Mouse (Mus musculus): Measurements from ENCODE around the gene Vmn1r54. TPM values are rescaled to one million over a fixed set of nuclear protein-coding genes. Genes with fewer than 3 reads are reported as not detected.
"Not testable (repeated sequence)": the region's sequence is repeated elsewhere in the genome, so short reads cannot be mapped to it uniquely, and the experiment has no call there.

The Vmn1r54 gene
- polyA plus RNA-seq (2017; shearing (Covaris generic)) = not detected

DNA sequence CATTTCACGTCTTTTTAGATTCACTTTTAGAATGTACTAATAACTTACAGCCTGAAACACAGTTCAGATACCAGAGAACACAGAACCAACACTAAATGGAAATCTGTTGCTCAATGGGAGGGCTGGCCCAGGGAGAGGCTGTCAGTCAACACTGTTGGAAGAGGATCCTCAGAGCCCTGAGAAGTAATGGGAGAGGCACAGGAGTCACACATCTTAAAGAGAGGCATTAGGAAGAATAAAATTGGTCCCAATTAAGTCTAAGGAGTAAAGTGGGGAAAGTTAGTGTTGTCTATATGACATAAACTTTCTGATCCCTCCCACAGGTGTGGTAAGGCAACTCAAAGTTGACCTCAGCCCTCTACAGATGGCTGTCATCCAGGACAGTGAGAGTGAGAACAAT, at the start of gene Vmn1r54:
Gene Vmn1r54 (plus strand): TSS at position 301 of the 400 bp plus-strand sequence.
- no peak for ATAC-seq

DNA sequence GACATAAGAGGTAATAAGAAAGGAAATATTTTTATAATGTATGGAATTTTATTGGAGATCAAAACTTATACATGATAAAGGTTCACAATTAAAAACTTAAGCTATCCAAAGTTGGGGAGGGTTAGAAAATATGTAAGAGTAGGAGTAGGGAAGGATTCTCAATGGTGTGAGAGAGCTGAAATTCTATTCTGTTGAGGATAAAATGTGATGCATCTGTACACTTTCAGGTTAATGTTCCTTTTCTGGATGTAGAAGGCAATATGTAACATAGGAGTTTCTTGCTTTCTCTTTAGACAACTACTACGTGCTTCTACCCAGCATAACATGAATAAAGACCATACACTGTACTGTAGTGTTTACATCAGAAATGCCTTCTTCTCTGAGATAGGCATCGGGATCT, 43.6 kb upstream of the Vmn1r54 start, which contains the start of gene V1ra8:
Gene V1ra8 (plus strand): TSS at position 301 of the 400 bp plus-strand sequence.
- ATAC-seq = not testable (repeated sequence)

DNA sequence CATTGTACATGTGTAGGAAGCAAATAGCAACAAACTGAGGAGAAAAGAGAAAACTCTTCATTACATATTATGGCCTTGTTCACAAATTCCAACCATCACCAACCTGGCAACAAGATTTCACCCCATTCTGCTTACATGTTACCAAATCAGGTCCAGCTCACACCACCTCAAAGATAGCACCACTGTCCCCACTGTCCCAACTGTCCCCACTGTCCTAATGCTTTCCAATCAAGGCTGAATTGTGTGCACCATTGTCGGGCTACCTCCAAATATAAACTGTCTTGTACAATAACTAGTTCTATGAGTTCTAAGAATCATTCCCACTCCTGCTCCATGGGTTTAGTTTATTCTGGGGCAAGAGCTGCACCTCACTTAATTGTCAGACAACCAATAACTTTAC, 21.8 kb upstream of the Vmn1r54 start, which contains the start of gene Vmn1r53:
Gene Vmn1r53 (minus strand): TSS at position 101 of the 400 bp plus-strand sequence.
- no peak for ATAC-seq

DNA sequence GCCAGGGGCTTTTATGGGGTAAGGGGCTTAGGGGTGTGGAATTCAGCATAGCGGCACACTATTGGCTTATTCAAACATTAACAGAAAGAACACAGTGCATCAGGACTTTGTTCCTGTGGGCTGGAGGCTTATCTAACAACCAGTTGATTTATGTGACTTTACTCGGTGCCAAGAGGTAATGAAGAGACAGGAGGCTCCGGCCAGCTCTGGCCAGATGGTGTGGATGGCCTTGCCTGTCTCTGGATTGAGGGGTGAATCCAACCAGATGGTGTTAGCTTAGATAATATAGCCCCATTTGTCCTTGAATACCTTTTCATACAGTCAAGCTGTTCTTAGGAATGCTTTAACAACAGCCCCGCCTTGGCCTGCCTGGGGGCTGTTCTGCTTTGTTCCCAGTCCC, 14.0 kb upstream of the Vmn1r54 start:
- ATAC-seq = not testable (repeated sequence)

DNA sequence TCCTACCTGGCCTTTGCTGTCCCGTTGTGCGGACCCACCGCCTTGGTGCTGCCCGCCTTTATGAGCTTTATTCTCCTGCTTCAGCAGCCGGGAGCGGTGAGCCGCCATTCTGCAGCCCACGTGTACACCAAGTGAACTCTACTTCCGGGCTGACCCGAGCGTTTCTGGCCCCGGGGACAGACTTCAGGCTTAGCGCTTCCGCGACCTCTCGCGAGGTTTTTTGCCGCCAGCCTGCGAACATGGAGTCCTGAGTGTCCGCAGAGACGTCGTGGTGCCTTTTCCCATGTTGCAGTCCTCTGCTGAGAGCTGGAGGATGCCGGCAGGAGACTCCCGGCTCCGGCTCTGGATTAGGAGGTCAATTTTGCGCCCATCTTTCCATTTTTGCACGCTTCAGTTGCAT, 13.4 kb upstream of the Vmn1r54 start:
- no peak for ATAC-seq

DNA sequence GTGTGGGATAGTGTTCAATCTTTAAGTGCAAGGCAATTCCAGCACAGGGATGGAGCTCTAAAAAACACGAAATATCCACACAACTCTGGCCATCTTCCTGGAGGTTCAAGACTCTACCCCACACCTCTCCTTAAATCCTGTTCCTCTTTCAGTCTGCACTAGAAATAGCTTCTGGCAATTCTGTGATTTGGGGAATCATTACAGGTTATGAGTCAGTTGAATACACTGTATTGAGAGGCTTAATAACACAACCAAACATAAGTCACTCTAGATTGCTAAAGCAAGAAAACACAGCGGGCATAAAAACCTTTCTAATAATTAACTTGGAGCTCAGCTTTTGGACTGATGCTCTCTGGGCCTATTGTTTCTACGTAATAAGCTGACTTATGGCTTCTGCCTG, 2.1 kb upstream of the Vmn1r54 start:
- ATAC-seq = no peak

DNA sequence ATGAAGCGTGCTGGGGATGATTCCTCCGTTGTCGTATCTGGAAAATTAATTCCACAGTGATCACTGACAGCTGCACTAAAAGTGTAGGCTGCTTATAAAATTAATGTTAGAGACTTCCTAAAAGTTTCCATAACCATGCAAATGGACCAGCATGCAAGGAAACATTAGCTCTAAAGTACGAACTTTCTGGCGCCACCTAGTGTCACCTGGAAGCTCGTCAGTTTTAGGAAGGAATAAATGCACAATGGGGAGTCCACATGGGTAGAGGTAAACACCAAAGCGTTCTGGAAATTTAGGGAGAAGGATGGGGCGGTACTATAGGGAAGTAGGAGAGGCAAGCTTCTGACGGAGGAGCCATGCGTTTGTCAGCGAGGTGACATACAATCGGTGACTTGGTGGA, 42.2 kb downstream of the Vmn1r54 start:
- no peak for ATAC-seq

DNA sequence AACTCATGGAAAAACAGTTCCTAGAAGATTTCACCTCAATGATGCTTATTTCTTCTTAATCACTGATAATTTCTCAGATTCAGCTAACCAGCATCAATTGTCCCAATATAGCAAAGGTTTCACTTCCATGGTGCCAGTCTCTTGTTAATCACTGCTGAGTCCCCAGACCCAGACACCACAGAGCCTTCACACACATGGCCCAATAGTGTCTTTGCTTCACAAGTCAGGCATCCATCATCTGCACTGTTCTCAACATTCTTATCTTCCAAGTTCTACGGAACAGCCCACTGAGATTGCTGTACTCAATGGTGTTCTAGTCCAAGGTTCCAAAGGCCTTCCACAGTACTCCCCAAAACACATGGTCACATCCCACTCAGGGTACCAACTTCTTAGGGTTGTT, 54.8 kb downstream of the Vmn1r54 start, which contains the start of gene BC048671:
Gene BC048671 (plus strand): TSS at position 301 of the 400 bp plus-strand sequence.
- no peak for ATAC-seq

DNA sequence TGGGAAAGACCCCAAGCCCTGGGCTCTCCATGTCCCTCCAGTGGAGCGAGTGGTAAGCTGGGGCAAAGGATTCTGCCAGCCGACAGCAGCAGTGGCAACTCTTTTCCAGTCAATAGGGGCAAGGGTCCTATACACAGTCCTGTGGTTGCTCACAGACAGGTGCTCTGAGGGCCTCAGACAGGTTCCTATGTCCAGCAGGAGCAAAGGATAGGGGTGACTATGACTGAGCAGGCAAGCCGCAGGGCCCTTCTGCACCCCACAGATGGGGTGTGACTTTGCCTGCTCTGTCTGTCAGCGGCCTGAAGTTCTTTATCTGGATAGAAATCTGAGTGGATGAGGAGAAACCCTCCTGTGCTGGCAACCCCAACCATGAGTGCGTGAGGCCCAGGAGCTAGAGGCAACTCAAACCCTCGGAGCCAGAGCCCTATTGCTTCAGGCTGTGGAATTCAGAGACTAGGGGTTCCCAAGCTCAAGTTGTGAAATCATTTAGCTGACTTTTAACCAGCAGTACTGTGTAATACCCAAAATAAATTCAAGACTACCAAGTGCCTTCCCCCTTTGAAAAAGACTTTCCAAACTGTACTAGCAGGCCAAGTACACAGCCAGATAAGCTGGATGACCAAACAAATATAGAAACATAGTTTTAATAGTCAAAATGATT, 60.3 kb downstream of the Vmn1r54 start:
- no peak for ATAC-seq

DNA sequence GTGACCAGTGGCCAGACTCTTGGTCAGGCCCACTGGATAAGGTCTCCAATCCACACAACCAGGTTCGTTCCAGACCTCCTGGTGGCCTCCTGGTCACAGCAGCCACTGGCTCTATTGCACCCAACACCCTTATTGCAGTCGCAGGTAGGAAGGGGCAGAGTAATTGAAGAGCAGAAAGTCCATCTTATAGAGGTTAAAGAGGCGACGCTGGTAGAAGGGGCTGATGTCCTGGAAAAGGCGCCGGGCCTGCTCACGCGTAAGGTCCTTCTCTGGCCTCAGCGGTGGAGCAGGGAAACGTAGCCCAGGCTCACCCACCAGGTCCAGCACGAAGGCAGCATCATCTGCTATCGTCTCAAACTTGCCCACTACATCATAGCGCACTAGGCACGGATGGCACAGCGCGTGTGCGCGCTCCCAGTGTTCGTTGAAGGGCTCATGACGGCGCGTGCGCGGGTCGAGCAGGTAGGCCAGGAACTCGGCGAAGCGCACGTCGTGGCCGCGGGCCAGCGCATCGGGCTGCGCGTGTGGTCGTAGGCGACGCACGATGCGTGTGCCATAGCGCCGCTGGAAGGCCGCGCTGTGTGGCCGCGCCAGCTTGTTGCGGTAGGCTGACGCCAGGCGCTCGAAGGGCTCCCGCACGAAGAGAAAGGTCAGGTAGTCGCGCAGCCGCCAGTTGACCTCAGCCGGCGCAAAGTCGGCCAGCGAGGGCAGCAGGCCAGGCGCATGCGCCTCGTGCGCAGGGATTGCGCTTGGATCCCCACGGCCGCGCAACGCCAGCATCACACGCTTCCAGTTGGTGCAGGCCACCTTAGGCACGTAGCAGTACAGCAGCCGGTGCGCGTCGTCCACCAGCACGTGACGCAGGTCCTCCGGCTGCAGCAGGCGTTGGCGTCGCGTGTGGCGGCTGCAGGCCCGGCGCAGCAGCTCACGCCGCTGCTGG, 63.0 kb downstream of the Vmn1r54 start:
- no peak for ATAC-seq

DNA sequence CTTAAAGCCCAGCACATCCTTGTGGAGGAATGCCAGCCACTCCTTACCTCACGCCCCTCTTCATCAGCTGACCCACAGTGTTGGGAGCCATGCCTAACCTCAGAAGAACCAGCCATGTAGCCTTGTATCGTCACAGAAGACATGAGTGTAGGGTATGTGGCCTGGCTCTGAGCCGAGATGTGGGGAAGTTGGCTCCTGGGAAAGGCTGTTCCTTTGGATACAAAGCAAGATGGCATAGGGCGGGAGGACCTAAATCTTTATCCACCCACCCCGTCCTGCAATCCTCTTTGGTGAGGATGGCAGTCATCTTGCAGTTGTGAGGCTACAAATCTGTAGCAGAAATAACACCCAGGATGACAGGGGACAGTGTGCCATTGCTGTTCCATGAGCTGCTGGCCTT, 69.9 kb downstream of the Vmn1r54 start:
- no peak for ATAC-seq

DNA sequence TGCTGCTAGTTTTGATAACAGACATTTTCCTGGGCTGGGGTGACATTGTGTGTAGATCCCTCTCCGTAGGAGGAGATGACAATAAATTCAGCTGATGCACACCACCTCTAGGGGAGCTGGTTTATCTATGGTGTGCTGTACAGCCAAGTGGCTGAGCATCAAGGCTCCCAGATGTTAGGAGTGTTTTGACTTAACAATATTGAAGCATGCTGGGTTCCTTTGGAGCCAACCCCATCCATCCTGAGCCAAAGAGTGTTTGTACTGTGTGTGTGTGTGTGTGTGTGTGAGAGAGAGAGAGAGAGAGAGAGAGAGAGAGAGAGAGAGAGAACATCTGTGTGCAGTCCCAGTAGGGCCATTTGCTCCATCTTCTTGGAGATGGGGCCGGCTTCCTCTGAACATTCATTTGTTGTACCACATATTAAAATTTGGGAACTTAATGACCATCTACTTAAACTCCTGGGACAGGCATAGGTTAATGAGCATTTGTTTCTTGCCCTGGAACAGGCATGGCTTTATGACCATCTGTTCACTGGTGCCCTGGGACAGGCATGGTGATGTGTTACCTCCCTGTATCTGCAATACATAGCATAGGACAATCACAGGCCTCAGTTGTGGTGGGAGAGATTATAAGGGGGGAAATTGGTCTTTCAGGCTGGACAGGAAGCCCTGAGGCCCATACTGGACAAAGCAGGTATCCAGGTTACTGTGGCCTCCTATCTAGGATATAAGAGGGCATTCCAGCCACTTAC, 71.6 kb downstream of the Vmn1r54 start:
- no peak for ATAC-seq

DNA sequence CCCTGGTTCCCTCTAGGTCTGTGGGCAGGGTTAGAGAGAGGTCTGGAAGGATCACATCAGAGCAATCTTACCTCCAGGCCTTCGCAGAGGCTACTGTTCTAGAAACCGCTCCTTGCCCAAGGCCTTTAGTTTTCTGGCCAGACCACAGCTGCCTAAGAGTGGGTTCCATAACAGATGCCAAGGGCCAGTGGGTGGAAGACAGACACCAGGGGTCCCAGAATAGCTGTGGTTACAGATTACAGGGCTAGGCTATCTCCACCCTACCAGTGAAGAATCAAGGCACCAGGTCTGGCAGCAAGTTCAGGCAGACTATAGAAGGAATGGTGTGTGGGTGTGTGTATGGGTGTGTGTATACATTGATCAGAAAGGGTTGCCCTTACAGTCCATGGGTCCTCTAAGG, 72.9 kb downstream of the Vmn1r54 start:
- no peak for ATAC-seq

DNA sequence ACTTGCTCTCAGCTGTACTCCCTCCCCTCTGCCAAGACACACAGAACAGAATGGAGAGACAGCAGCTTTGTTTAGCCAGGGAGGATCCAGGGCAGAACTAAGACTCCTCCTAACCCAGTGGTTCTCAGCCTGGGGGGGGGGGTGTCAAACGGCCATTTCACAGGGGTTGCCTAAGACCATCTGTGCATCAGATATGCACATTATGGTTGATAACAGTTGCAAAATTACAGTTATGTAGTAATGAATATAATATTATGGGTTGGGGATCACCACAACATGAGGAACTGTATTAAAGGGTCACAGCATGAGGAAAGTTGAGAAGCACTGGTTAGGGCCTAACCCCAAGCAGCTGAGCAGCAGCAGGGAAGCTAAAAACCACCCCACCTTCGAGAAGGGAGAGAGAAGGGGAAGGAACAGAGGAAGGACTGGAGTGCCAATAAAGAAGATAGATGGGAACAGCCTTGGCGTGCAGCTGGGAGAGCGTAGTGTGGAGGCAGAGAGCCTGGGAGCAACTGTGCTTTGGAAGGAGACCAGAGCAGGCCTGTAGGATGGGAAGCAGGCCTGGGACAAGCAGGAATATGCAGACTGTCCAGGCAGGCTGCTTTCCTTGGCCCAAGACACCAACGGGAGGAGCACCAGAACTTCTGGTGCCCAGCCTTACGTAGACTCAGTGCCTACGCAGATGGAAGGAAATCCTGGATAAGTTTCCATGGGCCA, 73.5 kb downstream of the Vmn1r54 start:
- ATAC-seq = no peak

DNA sequence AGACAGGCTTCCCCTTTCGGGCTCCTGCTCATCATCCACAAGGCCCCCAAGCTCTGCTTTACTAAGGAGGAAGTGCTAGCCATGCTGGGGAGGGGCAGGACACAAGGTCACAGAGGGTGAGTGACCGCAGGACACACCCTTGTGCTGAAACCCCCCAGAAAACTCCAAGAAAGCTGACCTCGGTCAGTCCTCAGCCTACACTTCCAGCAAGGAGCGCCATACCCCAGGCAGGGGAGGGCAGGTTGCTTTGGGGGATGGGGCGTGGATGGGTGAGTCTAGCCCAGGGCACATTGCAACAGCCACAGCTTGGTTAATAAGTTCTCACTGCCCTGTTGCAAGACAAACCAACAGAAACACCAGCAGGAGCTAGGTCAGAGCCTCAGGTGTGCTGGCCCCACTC, 74.3 kb downstream of the Vmn1r54 start:
- ATAC-seq = no peak

Other genes with a start within 250 kb of the Vmn1r54 start
- gene Vmn1r47, start 230.2 kb upstream of the Vmn1r54 start, polyA plus RNA-seq (2017; shearing (Covaris generic)) = not detected
- gene Vmn1r48, start 209.5 kb upstream of the Vmn1r54 start, polyA plus RNA-seq (2017; shearing (Covaris generic)) = not detected
- not detected for gene Vmn1r49, start 167.8 kb upstream of the Vmn1r54 start, polyA plus RNA-seq (2017; shearing (Covaris generic))
- not detected for gene Vmn1r50, start 144.9 kb upstream of the Vmn1r54 start, polyA plus RNA-seq (2017; shearing (Covaris generic))
- gene Vmn1r51, start 123.7 kb upstream of the Vmn1r54 start, polyA plus RNA-seq (2017; shearing (Covaris generic)) = not detected
- not detected for gene Vmn1r52, start 71.5 kb upstream of the Vmn1r54 start, polyA plus RNA-seq (2017; shearing (Covaris generic))
- not detected for gene V1ra8, start 43.5 kb upstream of the Vmn1r54 start, polyA plus RNA-seq (2017; shearing (Covaris generic))
- not detected for gene Vmn1r53, start 21.9 kb upstream of the Vmn1r54 start, polyA plus RNA-seq (2017; shearing (Covaris generic))
- gene BC048671, start 54.9 kb downstream of the Vmn1r54 start, polyA plus RNA-seq (2017; shearing (Covaris generic)) = not detected
- gene Chst13, start 78.9 kb downstream of the Vmn1r54 start, polyA plus RNA-seq (2017; shearing (Covaris generic)) = not detected
- gene Uroc1, start 87.0 kb downstream of the Vmn1r54 start, polyA plus RNA-seq (2017; shearing (Covaris generic)) = not detected
- 1 to 10 TPM; 5.9 to 6.8 TPM for gene Zxdc, start 123.2 kb downstream of the Vmn1r54 start, polyA plus RNA-seq (2017; shearing (Covaris generic))
- gene Cfap100, start 182.5 kb downstream of the Vmn1r54 start, polyA plus RNA-seq (2017; shearing (Covaris generic)) = not detected
- not detected for gene Klf15, start 216.3 kb downstream of the Vmn1r54 start, polyA plus RNA-seq (2017; shearing (Covaris generic))
- gene Aldh1l1, start 240.1 kb downstream of the Vmn1r54 start, polyA plus RNA-seq (2017; shearing (Covaris generic)) = 1 to 10 TPM; 1.4 to 5.1 TPM